Mouse (Mus musculus) left cerebral cortex, postnatal 10 days (tissue): ENCODE results near the gene Stk4. TPM values are rescaled to one million over a fixed set of nuclear protein-coding genes. Genes with fewer than 3 reads are reported as not detected.

Experiments
- DNase-seq, 2 experiments: peaks; one replicate each; pipeline ENCODE4 v3.0.0; 2021 to 2022; ENCODE audit warnings: low spot score in 2 of 2, mixed read lengths in 1 of 2; ENCODE audit errors: extremely low spot score in 1 of 2
- intact Hi-C: fragments of 180-260 bp; cut with DNase I; formaldehyde crosslinking; loops from one replicate; pipeline ENCODE4 v1.15.1; 2025
- total RNA-seq, 2 experiments: library from RNA; stranded (reverse); gene quantifications; 2 replicates each; pipeline ENCODE4 v1.2.3; 2021

The Stk4 gene
- total RNA-seq, 2 experiments from 2014 or later = 32.9 to 34.8 TPM

GRCm38 (mm10) chr2:164158838-164159237 lies 88.7 kb downstream of the Stk4 start:
- no peak for DNase-seq
- intact Hi-C loops = no loop called here

- DNase-seq = no peak
- intact Hi-C loops = no loop called here
Observed at GRCm38 (mm10) chr2:164161515-164162055, 91.5 kb downstream of the Stk4 start.

- DNase-seq = no peak
- intact Hi-C loops = no loop called here
Observed at GRCm38 (mm10) chr2:164164941-164165340, 94.8 kb downstream of the Stk4 start.

- intact Hi-C loops = no loop called here
- no peak for DNase-seq
Observed at GRCm38 (mm10) chr2:164167752-164168570, 97.8 kb downstream of the Stk4 start.

- peak in 1 of 2 experiments; percentile 67 for DNase-seq
- intact Hi-C loops = no loop called here
Observed at GRCm38 (mm10) chr2:164168571-164168946, 98.4 kb downstream of the Stk4 start.

GRCm38 (mm10) chr2:164170326-164170725 lies 100.2 kb downstream of the Stk4 start:
- intact Hi-C loops = loop anchor here (5.0 kb wide), 1 partner anchor 33 kb away; no protein-coding TSS in a partner anchor
- DNase-seq = no peak

GRCm38 (mm10) chr2:164170902-164171301 lies 100.8 kb downstream of the Stk4 start, which contains the start of gene Kcns1:
Kcns1 (minus strand) TSS chr2:164171113.
- intact Hi-C loops = loop anchor here (5.0 kb wide), 1 partner anchor 34 kb away; no protein-coding TSS in a partner anchor

GRCm38 (mm10) chr2:164173394-164173793 lies 103.3 kb downstream of the Stk4 start:
- intact Hi-C loops = loop anchor here (5.0 kb wide), 1 partner anchor 36 kb away; no protein-coding TSS in a partner anchor
- DNase-seq = no peak

More at GRCm38 (mm10) chr2:164170902-164171301, 100.8 kb downstream of the Stk4 start, which contains the start of gene Kcns1:
- DNase-seq = peak in 1 of 2 experiments; percentile 59

- peak; percentile 53 to 73 for DNase-seq
- intact Hi-C loops = loop anchor here (5.0 kb wide), 1 partner anchor 38 kb away; no protein-coding TSS in a partner anchor
Observed at GRCm38 (mm10) chr2:164174649-164175395, 104.7 kb downstream of the Stk4 start.

- intact Hi-C loops = no loop called here
- DNase-seq = no peak
Observed at GRCm38 (mm10) chr2:164175850-164176249, 105.7 kb downstream of the Stk4 start.

- DNase-seq = no peak
- intact Hi-C loops = no loop called here
Observed at GRCm38 (mm10) chr2:164177831-164178230, 107.7 kb downstream of the Stk4 start.

- intact Hi-C loops = no loop called here
- peak in 1 of 2 experiments; percentile 49 for DNase-seq
Observed at GRCm38 (mm10) chr2:164180124-164180523, 110.0 kb downstream of the Stk4 start.

- intact Hi-C loops = no loop called here
- DNase-seq = no peak
Observed at GRCm38 (mm10) chr2:164180770-164181169, 110.6 kb downstream of the Stk4 start.

- intact Hi-C loops = no loop called here
- DNase-seq = no peak
Observed at GRCm38 (mm10) chr2:164182692-164183255, 112.7 kb downstream of the Stk4 start, which contains the start of gene Wfdc5. Wfdc5 (minus strand) TSS chr2:164182742.

GRCm38 (mm10) chr2:164183340-164183739 lies 113.2 kb downstream of the Stk4 start:
- no peak for DNase-seq
- intact Hi-C loops = no loop called here

- DNase-seq = no peak
- intact Hi-C loops = no loop called here
Observed at GRCm38 (mm10) chr2:164184145-164184719, 114.1 kb downstream of the Stk4 start.

GRCm38 (mm10) chr2:164188722-164189121 lies 118.6 kb downstream of the Stk4 start:
- intact Hi-C loops = no loop called here
- no peak for DNase-seq

- intact Hi-C loops = no loop called here
- no peak for DNase-seq
Observed at GRCm38 (mm10) chr2:164190576-164190975, 120.5 kb downstream of the Stk4 start, which contains the start of gene Wfdc12. Wfdc12 (minus strand) TSS chr2:164190608.
